Mouse (Mus musculus) heart, embryonic 16.5 days (tissue): ENCODE data around the gene Nr1d1. TPM values are rescaled to one million over a fixed set of nuclear protein-coding genes. Genes with fewer than 3 reads are reported as not detected.
A peak's percentile ranks its signal among the peaks of the same experiment; 100 is the strongest.

Source experiments
- ATAC-seq: fragments of 200-750 bp; cut with Nextera tagmentation; replicated peaks from 2 replicates; pipeline ENCODE4 v1.8.0; 2017; ENCODE audit warnings: moderate number of reproducible peaks; ENCODE audit not compliant: insufficient read depth, low FRiP score; ENCODE audit errors: extremely low read depth
- H3K27ac ChIP-seq: fragments of 300-500 bp; sonication (generic); 2 replicates; pipeline ENCODE4 v1.5.1; 2014; ENCODE audit warnings: mild to moderate bottlenecking, low read length, control low read depth, moderate library complexity
- H3K27me3 ChIP-seq: fragments of 300-500 bp; sonication (generic); 2 replicates; pipeline ENCODE4 v1.6.1; 2014; ENCODE audit warnings: low read length, mixed read lengths; ENCODE audit not compliant: control insufficient read depth, insufficient read depth
- H3K36me3 ChIP-seq: fragments of 300-500 bp; sonication (generic); 2 replicates; pipeline ENCODE4 v1.6.1; 2014; ENCODE audit not compliant: control insufficient read depth, insufficient read depth
- H3K4me1 ChIP-seq: fragments of 300-500 bp; sonication (generic); 2 replicates; pipeline ENCODE4 v1.6.1; 2014; ENCODE audit warnings: low read length, mixed read lengths; ENCODE audit not compliant: control insufficient read depth, insufficient read depth
- H3K4me2 ChIP-seq: fragments of 300-500 bp; sonication (generic); 2 replicates; pipeline ENCODE4 v1.6.1; 2014; ENCODE audit warnings: low read depth, mild to moderate bottlenecking, control low read depth, low read length
- H3K4me3 ChIP-seq: fragments of 300-500 bp; sonication (generic); 2 replicates; pipeline ENCODE4 v1.5.1; 2014; ENCODE audit warnings: mild to moderate bottlenecking, control low read depth, low read length
- H3K9ac ChIP-seq: fragments of 300-500 bp; sonication (generic); 2 replicates; pipeline ENCODE4 v1.6.1; 2014; ENCODE audit warnings: low read length, control low read depth
- H3K9me3 ChIP-seq: fragments of 300-500 bp; sonication (generic); replicated peaks from 2 replicates; pipeline ENCODE4 v1.6.1; 2016; ENCODE audit warnings: low read length; ENCODE audit not compliant: control insufficient read depth
- WGBS: fragments of 180-500 bp; shearing (Covaris S2); extraction: QIAGEN DNeasy Blood & Tissue Kit; methylation state at CpG from one replicate; pipeline ENCODE4 v1.1.7; 2014; 5-methylcytosine and 5-hydroxymethylcytosine counted together
- polyA plus RNA-seq: library from polyadenylated mRNA; unstranded; fragments of >200 nt; fragmentation: Nextera tagmentation; extraction: Ambion mirVana; gene quantifications from 2 replicates; pipeline ENCODE4 v1.2.1, GENCODE M21; 2015

Gene Nr1d1
- polyA plus RNA-seq, 1 experiment from 2014 or later, result 8.2 TPM

DNA sequence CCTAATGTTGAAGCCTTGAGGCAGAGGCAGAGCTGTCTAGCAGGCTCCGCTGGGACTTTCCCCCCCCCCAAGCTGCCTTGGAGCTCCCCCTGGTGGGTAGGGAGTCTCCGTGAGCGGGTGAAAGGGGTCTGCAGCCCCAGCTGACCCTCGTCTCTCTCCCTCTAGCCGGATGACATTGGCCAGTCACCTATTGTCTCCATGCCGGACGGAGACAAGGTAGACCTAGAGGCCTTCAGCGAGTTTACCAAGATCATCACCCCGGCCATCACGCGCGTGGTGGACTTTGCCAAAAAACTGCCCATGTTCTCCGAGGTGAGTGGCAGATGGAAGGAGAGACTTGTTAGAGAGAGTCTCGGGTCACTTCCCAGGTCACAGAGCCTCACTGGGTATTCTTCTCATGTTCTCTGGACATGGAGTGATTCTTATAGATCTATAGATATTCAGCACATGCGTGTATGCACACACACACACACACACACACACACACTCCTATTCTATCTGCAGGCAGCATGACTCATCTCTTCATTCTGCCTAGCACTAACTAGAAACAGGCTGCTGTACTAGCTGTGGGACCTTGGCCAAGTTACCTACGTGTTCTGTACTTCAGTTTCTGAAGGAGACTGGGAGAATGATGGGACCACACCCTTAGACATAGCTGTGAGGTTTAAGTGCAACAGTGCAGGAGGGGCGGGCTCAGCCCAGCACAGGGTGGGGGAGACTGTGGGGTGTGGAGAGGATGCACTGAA, 12.2 kb downstream of the Nr1d1 start:
- no peak overlapping the region for H3K9ac ChIP-seq
- H3K27me3 ChIP-seq, result no peaks in the 10 kb centered on the region
- no peaks in the 10 kb centered on the region for H3K9me3 ChIP-seq
- 64% methylated on average over 17 of the region's 17 CpGs for WGBS
- H3K4me3 ChIP-seq, result no peak overlapping the region
- no peak for ATAC-seq
- H3K4me2 ChIP-seq, result no peak overlapping the region
- H3K4me1 ChIP-seq, result peaks cover 43% of the 10 kb centered on the region
- peaks cover 48% of the 10 kb centered on the region for H3K36me3 ChIP-seq
- H3K27ac ChIP-seq, result peak overlapping the region; percentile 62

DNA sequence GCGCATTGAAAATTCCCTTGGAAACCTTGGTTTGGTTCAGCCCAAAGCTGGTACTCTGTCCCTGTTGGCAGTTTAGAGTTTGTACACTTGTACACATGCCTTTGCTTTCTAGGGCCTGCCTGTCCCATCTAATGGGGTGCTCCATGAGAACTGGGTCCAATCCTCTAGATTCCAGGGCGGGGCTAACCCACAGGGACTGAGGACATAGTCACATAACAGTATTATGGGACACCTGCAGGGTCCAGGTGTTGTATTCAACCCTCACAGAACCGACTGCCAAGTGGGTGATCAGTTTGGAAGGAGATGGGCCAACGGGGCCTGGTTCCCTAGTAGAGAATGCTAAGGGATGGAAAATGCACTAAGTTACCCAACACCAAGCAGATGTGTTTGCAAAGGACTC, 13.2 kb downstream of the Nr1d1 start:
- 89% methylated on average over 4 of the region's 4 CpGs for WGBS
- no peak overlapping the region for H3K27ac ChIP-seq
- no peak for ATAC-seq
- H3K9me3 ChIP-seq, result no peaks in the 10 kb centered on the region
- no peaks in the 10 kb centered on the region for H3K27me3 ChIP-seq
- H3K9ac ChIP-seq, result no peak overlapping the region; the same call in 1 of the 2 replicates
- H3K4me2 ChIP-seq, result no peak overlapping the region
- H3K4me1 ChIP-seq, result peaks cover 34% of the 10 kb centered on the region
- H3K36me3 ChIP-seq, result peaks cover 53% of the 10 kb centered on the region
- no peak overlapping the region for H3K4me3 ChIP-seq

DNA sequence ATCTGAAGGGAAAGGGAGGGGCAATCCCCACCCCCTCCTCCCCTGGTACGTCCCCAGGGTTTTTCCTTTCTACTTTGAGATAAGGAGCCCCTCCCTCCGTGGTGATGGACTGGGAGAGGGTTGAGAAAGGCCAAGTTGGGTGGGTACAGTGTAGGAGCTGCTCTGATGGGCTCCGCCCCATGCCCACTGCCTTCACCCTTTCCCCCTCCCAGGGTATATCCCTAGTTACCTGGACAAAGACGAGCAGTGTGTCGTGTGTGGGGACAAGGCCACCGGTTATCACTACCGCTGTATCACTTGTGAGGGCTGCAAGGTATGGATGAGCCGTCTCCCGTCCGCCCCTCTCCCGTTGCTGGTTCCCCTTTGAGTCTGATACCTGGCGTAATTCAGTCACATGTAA, 18.4 kb downstream of the Nr1d1 start:
- ATAC-seq, result no peak
- Histone ChIP-seq H3K36me3 (peaks cover 48% of the 10 kb centered on the region), H3K4me2 (no peak overlapping the region), H3K9ac (no peak overlapping the region), H3K4me3 (no peak overlapping the region), H3K4me1 (peaks cover 47% of the 10 kb centered on the region), H3K27ac (no peak overlapping the region), H3K27me3 (no peaks in the 10 kb centered on the region), H3K9me3 (no peaks in the 10 kb centered on the region)
- WGBS, result 78% methylated on average over 12 of the region's 12 CpGs

DNA sequence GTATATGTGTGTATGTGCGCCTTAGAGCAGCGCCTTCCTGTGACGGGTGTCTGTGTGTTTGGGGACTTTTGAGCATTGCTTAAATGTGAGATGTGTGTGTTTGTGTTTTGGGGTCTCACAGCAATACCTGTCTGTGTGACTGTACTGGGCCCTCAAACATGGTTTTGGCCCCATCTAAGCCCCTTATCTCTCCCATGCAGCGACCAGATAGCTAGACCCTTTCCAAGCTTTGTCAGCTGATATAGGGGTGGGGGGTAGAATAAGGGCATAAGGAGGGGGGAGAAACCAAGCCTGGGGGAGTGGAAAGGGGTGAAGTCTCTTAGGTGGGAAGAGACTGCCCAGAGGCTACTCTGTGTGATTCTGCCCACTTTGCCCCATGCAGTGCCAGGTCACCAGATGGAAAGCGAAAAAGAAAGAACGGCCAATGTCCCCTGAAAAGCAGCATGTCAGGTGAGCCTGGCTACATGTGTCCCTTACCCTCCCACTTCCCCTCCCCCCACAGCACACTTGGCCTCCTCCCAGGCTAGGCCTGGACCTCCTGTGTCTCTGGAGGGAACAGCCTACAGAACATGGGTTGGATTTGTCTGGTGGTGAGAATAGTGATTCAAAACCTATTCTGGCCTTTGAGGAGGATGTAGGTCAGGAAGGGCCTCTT, 19.3 kb downstream of the Nr1d1 start:
- Histone ChIP-seq H3K9me3 (no peaks in the 10 kb centered on the region), H3K9ac (0 out of 2 replicates have a peak overlapping the region, but pooled peaks have one; percentile 11), H3K4me2 (no peak overlapping the region), H3K4me3 (no peak overlapping the region), H3K4me1 (peaks cover 55% of the 10 kb centered on the region), H3K27ac (peak overlapping the region; percentile 55), H3K36me3 (peaks cover 40% of the 10 kb centered on the region), H3K27me3 (no peaks in the 10 kb centered on the region)
- ATAC-seq, result no peak
- 79% methylated on average over 6 of the region's 6 CpGs for WGBS

DNA sequence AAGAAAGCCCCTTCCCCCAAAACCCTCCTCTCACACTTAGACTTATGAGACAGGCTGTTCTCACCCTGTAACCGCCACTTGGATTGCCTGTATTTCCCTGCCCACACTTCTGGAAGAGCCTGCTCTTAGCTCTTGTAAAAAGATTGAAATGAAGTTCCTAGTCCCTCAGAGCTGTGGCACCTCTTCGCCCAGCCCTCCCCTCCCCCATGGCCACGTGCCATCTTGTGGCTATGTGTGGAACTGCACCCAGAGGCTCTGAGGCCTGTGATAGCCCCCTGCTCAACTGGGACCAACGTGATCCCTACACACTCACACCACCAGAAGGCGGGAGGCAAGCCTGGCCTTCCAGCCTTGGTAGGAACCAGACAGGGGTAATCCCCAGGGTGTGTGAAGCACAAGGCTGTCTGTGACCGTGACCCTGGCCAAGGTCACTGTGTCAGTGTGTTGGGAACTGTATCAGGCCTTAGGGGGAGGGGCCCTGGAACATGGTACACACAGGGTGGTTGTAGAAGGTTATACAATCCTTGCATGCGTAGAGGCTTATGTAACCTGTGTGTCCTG, 20.4 kb downstream of the Nr1d1 start:
- H3K4me2 ChIP-seq, result peak overlapping the region; percentile 22; the same call in 1 of the 2 replicates
- 16% methylated on average over 7 of the region's 7 CpGs for WGBS

DNA sequence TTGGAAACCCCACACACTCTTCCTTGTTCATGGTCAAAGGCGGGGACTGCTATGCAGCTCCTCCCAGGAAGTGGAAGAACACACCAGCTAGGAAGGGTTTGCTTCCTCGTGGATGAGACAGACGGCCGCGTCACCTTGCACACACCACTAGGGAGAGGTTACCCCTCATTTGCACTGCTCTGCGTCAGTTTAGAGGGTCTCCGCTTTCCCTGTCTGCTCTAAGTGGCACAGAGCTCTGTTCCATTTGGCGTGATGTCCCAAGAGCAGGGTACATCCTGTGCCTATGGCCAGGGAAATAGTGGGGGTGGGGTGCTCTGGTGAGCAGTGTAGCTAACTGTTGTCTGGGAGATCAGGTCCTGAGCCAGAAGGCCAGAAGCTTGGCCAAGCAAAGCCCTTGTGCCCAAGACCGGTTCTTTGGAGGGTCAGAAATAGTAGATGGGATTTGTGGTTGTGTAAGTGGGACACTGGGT, 20.9 kb downstream of the Nr1d1 start:
- ATAC-seq, result no peak
- peak overlapping the region; percentile 53 for H3K9ac ChIP-seq
- H3K27ac ChIP-seq, result peak overlapping the region; percentile 95
- no peak overlapping the region for H3K4me3 ChIP-seq
- H3K36me3 ChIP-seq, result peaks cover 29% of the 10 kb centered on the region
- peaks cover 72% of the 10 kb centered on the region for H3K4me1 ChIP-seq
- no peaks in the 10 kb centered on the region for H3K27me3 ChIP-seq
- WGBS, result 46% methylated on average over 9 of the region's 9 CpGs
- H3K4me2 ChIP-seq, result peak overlapping the region; percentile 22; the same call in 1 of the 2 replicates
- H3K9me3 ChIP-seq, result no peaks in the 10 kb centered on the region

More for the DNA sequence above, 20.4 kb downstream of the Nr1d1 start:
- Histone ChIP-seq H3K9me3 (no peaks in the 10 kb centered on the region), H3K27me3 (no peaks in the 10 kb centered on the region), H3K4me1 (peaks cover 67% of the 10 kb centered on the region), H3K4me3 (no peak overlapping the region), H3K27ac (peak overlapping the region; percentile 95), H3K36me3 (peaks cover 32% of the 10 kb centered on the region), H3K9ac (peak overlapping the region; percentile 53)
- peak; percentile 17 for ATAC-seq

DNA sequence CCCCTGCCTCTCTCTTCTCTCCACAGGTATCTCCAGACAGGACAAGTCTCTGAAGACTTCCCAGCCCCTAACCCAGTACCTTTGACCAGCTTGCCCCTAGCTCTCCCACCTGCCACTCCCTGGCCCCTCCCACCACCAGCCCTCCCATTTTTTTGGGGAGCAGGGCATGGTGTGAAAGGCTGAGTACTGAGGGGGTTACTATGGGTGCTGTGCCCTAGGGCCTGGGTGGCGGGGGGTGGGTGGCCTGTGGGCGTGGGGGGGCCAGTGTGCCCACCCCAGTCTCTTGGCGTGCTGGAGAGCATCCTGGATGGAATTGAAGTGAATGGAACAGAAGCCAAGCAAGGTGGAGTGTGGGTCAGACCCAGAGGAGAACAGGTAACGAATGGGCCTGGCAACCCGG, 21.9 kb downstream of the Nr1d1 start:
- 93% methylated on average over 5 of the region's 5 CpGs for WGBS
- Histone ChIP-seq H3K9me3 (no peaks in the 10 kb centered on the region), H3K9ac (peak overlapping the region; percentile 28; the same call in 1 of the 2 replicates), H3K4me3 (no peak overlapping the region), H3K4me1 (peaks cover 81% of the 10 kb centered on the region), H3K4me2 (no peak overlapping the region), H3K27ac (peak overlapping the region; percentile 49), H3K27me3 (no peaks in the 10 kb centered on the region), H3K36me3 (peaks cover 22% of the 10 kb centered on the region)
- ATAC-seq, result no peak

DNA sequence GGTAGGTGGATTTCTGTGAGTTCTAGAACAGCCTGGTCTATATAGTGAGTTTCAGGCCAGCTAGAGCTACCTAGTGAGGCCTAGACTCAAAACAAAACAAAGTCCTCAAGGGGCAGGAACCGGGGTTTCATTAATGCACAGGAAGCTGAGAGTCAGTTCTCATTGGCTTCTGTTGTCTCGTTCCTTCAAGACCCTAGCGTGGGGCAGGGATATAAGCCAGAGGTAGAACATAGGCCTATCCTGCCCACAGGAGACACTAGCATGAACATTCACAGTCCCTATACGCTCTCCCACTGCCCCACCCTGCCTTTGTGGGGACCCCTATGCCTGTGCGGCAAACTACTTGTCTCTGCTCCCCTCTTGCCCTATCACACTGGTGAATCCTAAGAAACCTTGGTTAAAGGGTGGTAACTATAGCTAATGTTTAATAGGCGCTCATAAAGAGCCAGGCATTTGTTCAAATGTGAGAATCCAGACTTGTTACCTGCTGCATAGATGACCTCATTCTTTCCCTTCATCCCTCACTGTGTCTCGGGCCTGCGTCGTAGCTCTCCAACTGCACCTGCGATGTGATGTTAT, 22.5 kb downstream of the Nr1d1 start:
- no peak overlapping the region for H3K4me2 ChIP-seq
- peak overlapping the region; percentile 64 for H3K9ac ChIP-seq
- peak overlapping the region; percentile 92 for H3K27ac ChIP-seq
- H3K27me3 ChIP-seq, result no peaks in the 10 kb centered on the region
- WGBS, result 82% methylated on average over 10 of the region's 10 CpGs
- ATAC-seq, result no peak
- no peak overlapping the region for H3K4me3 ChIP-seq
- peaks cover 87% of the 10 kb centered on the region for H3K4me1 ChIP-seq
- H3K9me3 ChIP-seq, result no peaks in the 10 kb centered on the region
- peaks cover 17% of the 10 kb centered on the region for H3K36me3 ChIP-seq
